Mouse (Mus musculus): ENCODE results near the gene Myom1. TPM values are rescaled to one million over a fixed set of nuclear protein-coding genes. Genes with fewer than 3 reads are reported as not detected.

Myom1 gene
- polyA plus RNA-seq, 1 experiment from 2014 or later = 5.9 TPM

GRCm38 (mm10) chr17:71134441-71134955 lies 132.1 kb downstream of the Myom1 start:
- DNase-seq (ENCODE audit: low spot score) = no peak
- Histone ChIP-seq H3K4me2 (ENCODE audit: low read depth, low read length) (no peak overlapping the region), H3K9ac (replicated peaks; ENCODE audit: low read length) (no peak overlapping the region), H3K36me3 (replicated peaks; ENCODE audit: control insufficient read depth, insufficient read depth, low read depth, low read length) (no peaks in the 10 kb centered on the region), H3K27me3 (ENCODE audit: control insufficient read depth, insufficient read depth, low read length) (no peaks in the 10 kb centered on the region), H3K9me3 (replicated peaks; ENCODE audit: control insufficient read depth, low read length) (no peaks in the 10 kb centered on the region), H3K4me1 (ENCODE audit: control insufficient read depth, insufficient read depth, low read length) (no peaks in the 10 kb centered on the region), H3K4me3 (ENCODE audit: low read depth, low read length) (no peak overlapping the region), H3K27ac (replicated peaks; ENCODE audit: low read depth, low read length) (no peak overlapping the region)
- ATAC-seq (replicated peaks; ENCODE audit: insufficient number of reproducible peaks, low FRiP score, low TSS enrichment, low read depth) = no peak
- WGBS = 93% methylated on average over 3 of the region's 3 CpGs

- Histone ChIP-seq H3K9ac (replicated peaks; ENCODE audit: low read length) (no peak overlapping the region), H3K9me3 (replicated peaks; ENCODE audit: control insufficient read depth, low read length) (no peaks in the 10 kb centered on the region), H3K4me1 (ENCODE audit: control insufficient read depth, insufficient read depth, low read length) (no peaks in the 10 kb centered on the region), H3K36me3 (replicated peaks; ENCODE audit: control insufficient read depth, insufficient read depth, low read depth, low read length) (no peaks in the 10 kb centered on the region), H3K27ac (replicated peaks; ENCODE audit: low read depth, low read length) (no peak overlapping the region), H3K4me2 (ENCODE audit: low read depth, low read length) (no peak overlapping the region), H3K4me3 (ENCODE audit: low read depth, low read length) (no peak overlapping the region), H3K27me3 (ENCODE audit: control insufficient read depth, insufficient read depth, low read length) (no peaks in the 10 kb centered on the region)
- 40% methylated on average over 5 of the region's 5 CpGs for WGBS
- no peak for DNase-seq (ENCODE audit: low spot score)
- no peak for ATAC-seq (replicated peaks; ENCODE audit: insufficient number of reproducible peaks, low FRiP score, low TSS enrichment, low read depth)
Measured at GRCm38 (mm10) chr17:71135108-71135507, 132.7 kb downstream of the Myom1 start.

- WGBS = 88% methylated on average over 5 of the region's 5 CpGs
- Histone ChIP-seq H3K4me2 (ENCODE audit: low read depth, low read length) (no peak overlapping the region), H3K36me3 (replicated peaks; ENCODE audit: control insufficient read depth, insufficient read depth, low read depth, low read length) (no peaks in the 10 kb centered on the region), H3K27me3 (ENCODE audit: control insufficient read depth, insufficient read depth, low read length) (no peaks in the 10 kb centered on the region), H3K4me1 (ENCODE audit: control insufficient read depth, insufficient read depth, low read length) (no peaks in the 10 kb centered on the region), H3K4me3 (ENCODE audit: low read depth, low read length) (no peak overlapping the region), H3K9me3 (replicated peaks; ENCODE audit: control insufficient read depth, low read length) (no peaks in the 10 kb centered on the region), H3K9ac (replicated peaks; ENCODE audit: low read length) (no peak overlapping the region), H3K27ac (replicated peaks; ENCODE audit: low read depth, low read length) (no peak overlapping the region)
- ATAC-seq (replicated peaks; ENCODE audit: insufficient number of reproducible peaks, low FRiP score, low TSS enrichment, low read depth) = no peak
- no peak for DNase-seq (ENCODE audit: low spot score)
Measured at GRCm38 (mm10) chr17:71135866-71136265, 133.4 kb downstream of the Myom1 start.

- Histone ChIP-seq H3K27ac (replicated peaks; ENCODE audit: low read depth, low read length) (no peak overlapping the region), H3K4me3 (ENCODE audit: low read depth, low read length) (no peak overlapping the region), H3K36me3 (replicated peaks; ENCODE audit: control insufficient read depth, insufficient read depth, low read depth, low read length) (no peaks in the 10 kb centered on the region), H3K9ac (replicated peaks; ENCODE audit: low read length) (no peak overlapping the region), H3K4me1 (ENCODE audit: control insufficient read depth, insufficient read depth, low read length) (no peaks in the 10 kb centered on the region), H3K9me3 (replicated peaks; ENCODE audit: control insufficient read depth, low read length) (no peaks in the 10 kb centered on the region), H3K4me2 (ENCODE audit: low read depth, low read length) (no peak overlapping the region), H3K27me3 (ENCODE audit: control insufficient read depth, insufficient read depth, low read length) (no peaks in the 10 kb centered on the region)
- 74% methylated on average over 16 of the region's 16 CpGs for WGBS
- ATAC-seq (replicated peaks; ENCODE audit: insufficient number of reproducible peaks, low FRiP score, low TSS enrichment, low read depth) (no peak), DNase-seq (ENCODE audit: low spot score) (no peak)
Measured at GRCm38 (mm10) chr17:71136384-71137333, 134.2 kb downstream of the Myom1 start.

- no peaks in the 10 kb centered on the region for H3K9me3 ChIP-seq (replicated peaks; ENCODE audit: control insufficient read depth, low read length)
- DNase-seq (ENCODE audit: low spot score) (no peak), ATAC-seq (replicated peaks; ENCODE audit: insufficient number of reproducible peaks, low FRiP score, low TSS enrichment, low read depth) (no peak)
- H3K4me2 ChIP-seq (ENCODE audit: low read depth, low read length) = no peak overlapping the region
- H3K27ac ChIP-seq (replicated peaks; ENCODE audit: low read depth, low read length) = no peak overlapping the region
- H3K27me3 ChIP-seq (ENCODE audit: control insufficient read depth, insufficient read depth, low read length) = no peaks in the 10 kb centered on the region
- WGBS = 80% methylated on average over 2 of the region's 2 CpGs
- H3K4me1 ChIP-seq (ENCODE audit: control insufficient read depth, insufficient read depth, low read length) = no peaks in the 10 kb centered on the region
- no peak overlapping the region for H3K4me3 ChIP-seq (ENCODE audit: low read depth, low read length)
- H3K9ac ChIP-seq (replicated peaks; ENCODE audit: low read length) = no peak overlapping the region
- no peaks in the 10 kb centered on the region for H3K36me3 ChIP-seq (replicated peaks; ENCODE audit: control insufficient read depth, insufficient read depth, low read depth, low read length)
Measured at GRCm38 (mm10) chr17:71137334-71137721, 134.9 kb downstream of the Myom1 start.

GRCm38 (mm10) chr17:71142068-71142467 lies 139.6 kb downstream of the Myom1 start:
- DNase-seq (ENCODE audit: low spot score) (no peak), ATAC-seq (replicated peaks; ENCODE audit: insufficient number of reproducible peaks, low FRiP score, low TSS enrichment, low read depth) (no peak)
- 85% methylated on average over 4 of the region's 4 CpGs for WGBS
- no peak overlapping the region for H3K4me2 ChIP-seq (ENCODE audit: low read depth, low read length)
- no peaks in the 10 kb centered on the region for H3K36me3 ChIP-seq (replicated peaks; ENCODE audit: control insufficient read depth, insufficient read depth, low read depth, low read length)
- no peaks in the 10 kb centered on the region for H3K9me3 ChIP-seq (replicated peaks; ENCODE audit: control insufficient read depth, low read length)
- no peaks in the 10 kb centered on the region for H3K27me3 ChIP-seq (ENCODE audit: control insufficient read depth, insufficient read depth, low read length)
- H3K4me3 ChIP-seq (ENCODE audit: low read depth, low read length) = no peak overlapping the region
- no peak overlapping the region for H3K27ac ChIP-seq (replicated peaks; ENCODE audit: low read depth, low read length)
- no peak overlapping the region for H3K9ac ChIP-seq (replicated peaks; ENCODE audit: low read length)
- no peaks in the 10 kb centered on the region for H3K4me1 ChIP-seq (ENCODE audit: control insufficient read depth, insufficient read depth, low read length)

- Histone ChIP-seq H3K4me2 (ENCODE audit: low read depth, low read length) (no peak overlapping the region), H3K4me3 (ENCODE audit: low read depth, low read length) (no peak overlapping the region), H3K4me1 (ENCODE audit: control insufficient read depth, insufficient read depth, low read length) (no peaks in the 10 kb centered on the region), H3K27me3 (ENCODE audit: control insufficient read depth, insufficient read depth, low read length) (no peaks in the 10 kb centered on the region), H3K9me3 (replicated peaks; ENCODE audit: control insufficient read depth, low read length) (no peaks in the 10 kb centered on the region), H3K27ac (replicated peaks; ENCODE audit: low read depth, low read length) (no peak overlapping the region), H3K36me3 (replicated peaks; ENCODE audit: control insufficient read depth, insufficient read depth, low read depth, low read length) (no peaks in the 10 kb centered on the region), H3K9ac (replicated peaks; ENCODE audit: low read length) (no peak overlapping the region)
- DNase-seq (ENCODE audit: low spot score) (no peak), ATAC-seq (replicated peaks; ENCODE audit: insufficient number of reproducible peaks, low FRiP score, low TSS enrichment, low read depth) (no peak)
- WGBS = 82% methylated on average over 4 of the region's 4 CpGs
Measured at GRCm38 (mm10) chr17:71143155-71143554, 140.7 kb downstream of the Myom1 start.

Data from embryonic facial prominence, embryonic 11.5 days (tissue).